Mouse (Mus musculus): ENCODE data around the gene 6430550D23Rik. TPM values are rescaled to one million over a fixed set of nuclear protein-coding genes. Genes with fewer than 3 reads are reported as not detected.
A peak's percentile ranks its signal among the peaks of the same experiment; 100 is the strongest.

The 6430550D23Rik gene
- polyA plus RNA-seq, 1 experiment = 0.03 TPM

DNA sequence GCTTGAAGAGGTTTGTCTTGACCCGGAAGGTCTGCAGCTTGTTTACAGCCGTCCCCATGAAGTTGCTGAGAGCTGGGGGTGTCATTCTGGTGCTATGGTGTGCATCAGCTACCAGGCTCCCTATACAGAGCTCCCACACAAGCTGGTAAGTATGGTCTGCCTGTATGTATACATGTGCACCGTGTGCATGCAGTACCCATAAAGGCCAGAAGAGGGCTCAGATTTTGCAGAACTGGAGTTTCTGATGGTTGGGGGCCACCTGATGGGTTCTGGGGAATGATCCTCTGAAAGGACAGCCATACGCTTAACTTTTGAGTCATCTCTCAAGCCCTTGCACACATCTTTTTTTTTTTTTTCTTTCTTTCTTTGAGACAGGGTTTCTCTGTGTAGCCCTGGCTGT lies 2.4 kb downstream of the 6430550D23Rik start:
- H3K36me3 ChIP-seq (ENCODE audit: control insufficient read depth) = peaks cover 48% of the 10 kb centered on the region
- peaks cover 22% of the 10 kb centered on the region for H3K4me1 ChIP-seq (ENCODE audit: control insufficient read depth)
- TF ChIP-seq GATA1 (IDR thresholded peaks at IDR 0.05; ENCODE audit: low read length) (no peak), TAL1 (IDR thresholded peaks at IDR 0.05; ENCODE audit: low read length) (no peak)
- no peak overlapping the region for H3K4me3 ChIP-seq (replicated peaks)
- no peaks in the 10 kb centered on the region for H3K27me3 ChIP-seq (ENCODE audit: control insufficient read depth)
- peaks cover 6% of the 10 kb centered on the region for H3K9me3 ChIP-seq (ENCODE audit: control insufficient read depth, low read length)

DNA sequence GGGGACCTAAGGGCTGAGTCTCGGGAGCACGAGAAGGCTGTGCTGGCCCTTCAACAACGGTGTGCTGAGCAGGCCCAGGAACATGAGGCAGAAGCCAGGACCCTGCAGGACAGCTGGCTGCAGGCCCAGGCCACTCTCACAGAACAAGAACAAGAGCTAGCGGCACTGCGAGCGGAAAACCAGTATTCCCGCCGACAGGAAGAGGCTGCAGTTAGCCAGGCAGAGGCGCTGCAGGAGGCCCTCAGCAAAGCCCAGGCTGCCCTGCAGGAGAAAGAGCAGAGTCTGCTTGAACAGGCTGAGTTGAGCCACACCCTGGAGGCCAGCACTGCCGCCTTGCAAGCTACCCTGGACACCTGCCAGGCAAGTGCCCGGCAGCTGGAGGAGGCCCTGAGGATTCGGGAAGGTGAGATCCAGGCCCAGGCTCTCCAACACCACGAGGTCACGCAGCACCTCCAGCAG lies 15.9 kb downstream of the 6430550D23Rik start:
- Histone ChIP-seq H3K9me3 (ENCODE audit: control insufficient read depth, low read length) (no peaks in the 10 kb centered on the region), H3K4me1 (ENCODE audit: control insufficient read depth) (peaks cover 95% of the 10 kb centered on the region), H3K27me3 (ENCODE audit: control insufficient read depth) (no peaks in the 10 kb centered on the region), H3K4me3 (replicated peaks) (peak overlapping the region; percentile 67), H3K36me3 (ENCODE audit: control insufficient read depth) (peaks cover 93% of the 10 kb centered on the region)
- TF ChIP-seq TAL1 (IDR thresholded peaks at IDR 0.05; ENCODE audit: low read length) = no peak
- no peak for TF ChIP-seq GATA1 (IDR thresholded peaks at IDR 0.05; ENCODE audit: low read length)

DNA sequence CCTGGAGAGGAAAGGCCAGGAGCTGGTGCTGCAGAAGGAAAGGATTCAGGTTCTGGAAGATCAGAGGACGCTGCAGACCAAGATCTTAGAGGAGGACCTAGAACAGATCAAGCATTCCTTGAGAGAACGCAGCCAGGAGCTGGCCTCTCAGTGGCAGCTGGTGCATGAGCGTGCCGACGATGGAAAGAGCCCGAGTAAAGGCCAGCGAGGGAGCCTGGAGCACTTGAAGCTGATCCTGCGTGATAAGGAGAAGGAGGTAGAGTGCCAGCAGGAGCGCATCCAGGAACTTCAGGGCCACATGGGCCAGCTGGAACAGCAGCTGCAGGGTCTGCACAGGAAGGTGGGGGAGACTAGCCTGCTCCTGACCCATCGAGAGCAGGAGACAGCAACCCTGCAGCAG lies 16.6 kb downstream of the 6430550D23Rik start:
- Histone ChIP-seq H3K4me1 (ENCODE audit: control insufficient read depth) (peaks cover 96% of the 10 kb centered on the region), H3K27me3 (ENCODE audit: control insufficient read depth) (no peaks in the 10 kb centered on the region), H3K9me3 (ENCODE audit: control insufficient read depth, low read length) (no peaks in the 10 kb centered on the region), H3K4me3 (replicated peaks) (peak overlapping the region; percentile 67), H3K36me3 (ENCODE audit: control insufficient read depth) (peaks cover 92% of the 10 kb centered on the region)
- TF ChIP-seq GATA1 (IDR thresholded peaks at IDR 0.05; ENCODE audit: low read length) (no peak), TAL1 (IDR thresholded peaks at IDR 0.05; ENCODE audit: low read length) (no peak)

DNA sequence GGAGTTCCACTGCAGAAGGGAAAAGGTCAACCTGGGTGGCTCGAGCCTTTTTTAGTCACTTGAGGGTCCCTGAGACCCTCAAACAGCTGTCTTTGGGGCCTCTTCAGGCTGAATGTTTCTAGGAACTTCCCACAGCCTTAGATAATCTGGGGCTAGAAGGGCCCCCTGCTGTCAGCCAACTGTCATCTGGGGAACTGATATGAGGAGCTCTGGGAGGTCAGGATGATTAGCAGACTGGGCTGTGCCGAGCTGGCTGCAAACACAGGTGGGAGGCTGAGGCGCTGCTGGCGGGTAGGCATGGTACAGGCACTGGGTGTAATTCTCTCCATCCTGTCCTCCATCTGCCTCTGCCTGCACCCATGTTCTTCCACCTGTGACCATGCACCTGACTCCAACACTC lies 18.7 kb downstream of the 6430550D23Rik start:
- Histone ChIP-seq H3K27me3 (ENCODE audit: control insufficient read depth) (no peaks in the 10 kb centered on the region), H3K9me3 (ENCODE audit: control insufficient read depth, low read length) (no peaks in the 10 kb centered on the region), H3K4me3 (replicated peaks) (peak overlapping the region; percentile 67), H3K4me1 (ENCODE audit: control insufficient read depth) (peaks cover 87% of the 10 kb centered on the region), H3K36me3 (ENCODE audit: control insufficient read depth) (peaks cover 92% of the 10 kb centered on the region)
- TF ChIP-seq GATA1 (IDR thresholded peaks at IDR 0.05; ENCODE audit: low read length) (peak; percentile 85), TAL1 (IDR thresholded peaks at IDR 0.05; ENCODE audit: low read length) (peak; percentile 67)

DNA sequence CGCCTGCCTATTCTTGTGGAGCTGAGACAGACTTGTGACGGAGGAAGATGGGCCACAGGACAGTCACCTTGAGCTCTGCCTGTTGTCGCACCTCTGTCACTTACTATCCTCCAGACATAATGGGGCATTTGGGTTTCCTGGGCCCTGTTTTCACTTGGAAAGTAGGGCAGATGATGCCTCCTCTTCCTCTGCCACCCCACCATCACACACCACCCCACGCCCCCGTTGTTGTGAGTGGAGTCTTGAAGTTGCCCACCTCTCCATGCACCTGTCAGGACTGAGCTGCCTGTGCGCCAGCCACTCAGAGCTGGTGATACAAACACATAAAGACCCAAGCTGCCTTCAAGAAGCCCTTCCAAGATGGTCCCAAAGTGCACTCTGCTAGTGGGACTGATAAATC lies 20.6 kb downstream of the 6430550D23Rik start:
- H3K36me3 ChIP-seq (ENCODE audit: control insufficient read depth) = peaks cover 91% of the 10 kb centered on the region
- peak overlapping the region; percentile 67 for H3K4me3 ChIP-seq (replicated peaks)
- TF ChIP-seq GATA1 (IDR thresholded peaks at IDR 0.05; ENCODE audit: low read length) (no peak), TAL1 (IDR thresholded peaks at IDR 0.05; ENCODE audit: low read length) (no peak)
- H3K27me3 ChIP-seq (ENCODE audit: control insufficient read depth) = no peaks in the 10 kb centered on the region
- peaks cover 67% of the 10 kb centered on the region for H3K4me1 ChIP-seq (ENCODE audit: control insufficient read depth)
- no peaks in the 10 kb centered on the region for H3K9me3 ChIP-seq (ENCODE audit: control insufficient read depth, low read length)

DNA sequence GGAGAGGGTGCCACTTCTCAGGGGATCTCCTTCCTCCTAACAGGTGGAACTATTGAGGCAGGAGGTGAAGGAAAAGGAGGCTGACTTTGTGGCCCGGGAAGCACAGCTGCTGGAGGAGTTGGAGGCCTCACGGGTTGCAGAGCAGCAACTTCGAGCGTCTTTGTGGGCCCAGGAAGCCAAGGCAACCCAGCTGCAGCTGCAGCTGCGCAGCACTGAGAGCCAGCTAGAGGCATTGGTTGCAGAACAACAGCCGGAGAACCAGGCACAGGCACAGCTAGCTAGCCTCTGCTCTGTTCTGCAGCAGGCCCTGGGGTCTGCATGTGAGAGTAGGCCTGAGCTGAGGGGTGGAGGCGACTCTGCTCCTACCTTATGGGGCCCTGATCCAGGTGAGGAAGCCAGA lies 22.0 kb downstream of the 6430550D23Rik start:
- Histone ChIP-seq H3K9me3 (ENCODE audit: control insufficient read depth, low read length) (no peaks in the 10 kb centered on the region), H3K4me1 (ENCODE audit: control insufficient read depth) (peaks cover 54% of the 10 kb centered on the region), H3K27me3 (ENCODE audit: control insufficient read depth) (no peaks in the 10 kb centered on the region), H3K36me3 (ENCODE audit: control insufficient read depth) (peaks cover 91% of the 10 kb centered on the region), H3K4me3 (replicated peaks) (no peak overlapping the region)
- TF ChIP-seq TAL1 (IDR thresholded peaks at IDR 0.05; ENCODE audit: low read length) (no peak), GATA1 (IDR thresholded peaks at IDR 0.05; ENCODE audit: low read length) (no peak)

DNA sequence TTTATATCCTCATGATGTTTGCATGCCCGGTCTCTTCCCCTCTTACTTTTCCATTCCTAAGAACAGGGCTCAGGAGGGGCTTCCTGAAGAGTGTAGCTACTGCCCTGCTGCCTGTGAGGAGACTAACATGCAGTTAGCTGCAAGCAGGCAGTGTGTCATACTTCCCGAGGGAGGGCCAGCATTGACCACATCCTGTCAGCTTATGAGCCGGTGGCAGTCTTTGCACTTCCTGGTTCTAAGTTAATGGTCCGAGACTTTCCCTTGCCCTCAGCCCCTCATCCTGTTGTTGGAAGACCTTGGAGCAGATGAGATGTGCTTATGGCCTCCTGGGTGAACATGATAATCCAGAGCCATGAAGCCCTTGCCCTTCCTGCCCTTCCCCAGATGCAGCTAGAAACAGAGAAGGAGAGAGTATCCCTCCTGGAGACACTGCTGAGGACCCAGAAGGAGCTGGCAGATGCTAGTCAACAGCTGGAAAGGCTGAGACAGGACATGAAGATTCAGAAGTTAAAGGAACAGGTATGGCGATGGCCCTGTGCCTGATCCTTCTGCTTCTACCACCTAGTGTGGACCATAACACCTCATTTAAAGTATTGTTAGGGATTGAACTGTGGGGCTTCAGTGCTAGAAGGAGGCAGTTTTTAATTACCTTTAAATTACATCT lies 28.3 kb downstream of the 6430550D23Rik start:
- no peak overlapping the region for H3K4me3 ChIP-seq (replicated peaks)
- peaks cover 84% of the 10 kb centered on the region for H3K36me3 ChIP-seq (ENCODE audit: control insufficient read depth)
- no peaks in the 10 kb centered on the region for H3K27me3 ChIP-seq (ENCODE audit: control insufficient read depth)
- H3K4me1 ChIP-seq (ENCODE audit: control insufficient read depth) = peaks cover 6% of the 10 kb centered on the region
- no peaks in the 10 kb centered on the region for H3K9me3 ChIP-seq (ENCODE audit: control insufficient read depth, low read length)
- no peak for TF ChIP-seq GATA1 (IDR thresholded peaks at IDR 0.05; ENCODE audit: low read length)
- TF ChIP-seq TAL1 (IDR thresholded peaks at IDR 0.05; ENCODE audit: low read length) = 0 out of 3 replicates have a peak, but pooled peaks have one; percentile 9

DNA sequence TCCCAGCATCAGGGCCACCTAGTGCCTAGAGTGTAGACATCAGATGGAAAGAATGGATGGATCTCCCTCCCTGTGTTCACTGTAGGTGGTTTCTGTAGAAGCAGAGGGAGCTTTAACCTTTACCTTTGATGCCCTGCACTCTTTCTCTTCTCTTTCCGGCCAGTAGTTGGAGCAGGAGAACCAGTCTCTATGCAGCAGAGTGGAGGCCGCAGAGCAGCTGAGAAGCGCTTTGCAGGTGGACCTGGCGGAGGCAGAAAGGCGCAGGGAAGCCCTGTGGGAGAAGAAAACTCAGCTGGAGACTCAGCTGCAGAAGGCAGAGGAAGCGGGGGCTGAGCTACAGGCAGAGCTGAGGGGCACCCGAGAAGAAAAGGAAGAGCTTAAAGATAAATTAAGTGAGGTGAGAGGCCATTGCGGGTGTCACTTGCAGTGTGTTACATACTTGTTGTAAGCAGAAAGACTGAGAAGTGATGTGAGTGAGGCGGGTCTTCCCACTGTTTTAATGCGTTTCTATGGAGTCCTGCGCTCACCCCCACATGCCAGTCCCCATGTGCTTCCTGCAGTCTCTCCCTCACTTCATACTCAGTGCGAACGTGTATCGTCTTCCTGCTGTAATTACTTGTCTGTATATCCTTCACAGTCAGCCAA lies 33.6 kb downstream of the 6430550D23Rik start:
- TF ChIP-seq GATA1 (IDR thresholded peaks at IDR 0.05; ENCODE audit: low read length) (no peak), TAL1 (IDR thresholded peaks at IDR 0.05; ENCODE audit: low read length) (no peak)
- Histone ChIP-seq H3K9me3 (ENCODE audit: control insufficient read depth, low read length) (no peaks in the 10 kb centered on the region), H3K4me1 (ENCODE audit: control insufficient read depth) (peaks cover 16% of the 10 kb centered on the region), H3K4me3 (replicated peaks) (no peak overlapping the region), H3K27me3 (ENCODE audit: control insufficient read depth) (no peaks in the 10 kb centered on the region), H3K36me3 (ENCODE audit: control insufficient read depth) (peaks cover 80% of the 10 kb centered on the region)

DNA sequence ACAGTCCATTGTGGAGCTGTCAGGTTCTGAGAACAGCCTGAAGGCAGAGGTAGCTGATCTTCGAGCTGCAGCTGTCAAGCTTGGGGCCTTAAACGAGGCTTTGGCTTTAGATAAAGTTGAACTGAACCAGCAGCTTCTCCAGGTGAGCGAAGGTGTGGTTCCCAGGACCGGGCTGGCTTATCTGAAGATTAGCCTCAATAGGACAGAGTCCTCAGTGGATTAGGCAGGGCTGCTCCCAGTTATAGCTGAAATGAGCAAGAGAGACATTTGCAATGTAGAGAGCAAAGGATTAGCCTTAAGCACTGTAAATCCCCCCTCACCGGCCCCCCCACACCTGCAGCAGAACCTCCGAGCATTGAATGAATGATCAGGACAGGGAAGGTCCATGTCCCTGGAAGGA lies 34.4 kb downstream of the 6430550D23Rik start:
- Histone ChIP-seq H3K4me3 (replicated peaks) (no peak overlapping the region), H3K27me3 (ENCODE audit: control insufficient read depth) (no peaks in the 10 kb centered on the region), H3K9me3 (ENCODE audit: control insufficient read depth, low read length) (no peaks in the 10 kb centered on the region), H3K4me1 (ENCODE audit: control insufficient read depth) (peaks cover 13% of the 10 kb centered on the region), H3K36me3 (ENCODE audit: control insufficient read depth) (peaks cover 85% of the 10 kb centered on the region)
- no peak for TF ChIP-seq GATA1 (IDR thresholded peaks at IDR 0.05; ENCODE audit: low read length)
- no peak for TF ChIP-seq TAL1 (IDR thresholded peaks at IDR 0.05; ENCODE audit: low read length)
